Mouse (Mus musculus): Measurements from ENCODE around the gene Gpr85. TPM values are rescaled to one million over a fixed set of nuclear protein-coding genes. Genes with fewer than 3 reads are reported as not detected.

Gpr85 gene
- 4.9 and 5.9 TPM in 2 replicates for polyA plus RNA-seq (2016; fragmentation: Nextera tagmentation; extraction: Ambion mirVana)

GRCm38 (mm10) chr6:13839345-13840054 lies at the start of gene Gpr85:
Gene Gpr85 (minus strand): TSS chr6:13839942.
- Histone ChIP-seq H3K4me1 (peaks cover 21% of the 10 kb centered on the region), H3K36me3 (replicated peaks) (no peaks in the 10 kb centered on the region), H3K27ac (peak within 1 kb of the TSS; percentile 93), H3K4me3 (peak within 1 kb of the TSS; percentile 68), H3K27me3 (ENCODE audit: poor library complexity, severe bottlenecking) (peaks cover 21% of the 10 kb centered on the region), H3K9me3 (no peaks in the 10 kb centered on the region)
- peak; percentile 18 for DNase-seq (ENCODE audit: extremely low spot score, low spot score)
- WGBS: 49% methylated on average over 18 of the region's 18 CpGs

- H3K4me1 ChIP-seq: no peaks in the 10 kb centered on the region
- no peak overlapping the region for H3K4me3 ChIP-seq
- 87% methylated on average over 3 of the region's 3 CpGs for whole genome bisulfite sequencing
- no peak for DNase-seq (ENCODE audit: extremely low spot score, low spot score)
- H3K27ac ChIP-seq: no peak overlapping the region
- no peaks in the 10 kb centered on the region for H3K36me3 ChIP-seq (replicated peaks)
- no peaks in the 10 kb centered on the region for H3K27me3 ChIP-seq (ENCODE audit: poor library complexity, severe bottlenecking)
- no peaks in the 10 kb centered on the region for H3K9me3 ChIP-seq
These were observed 45.3 kb upstream of the Gpr85 start for GRCm38 (mm10) chr6:13884877-13885592.

- no peak for DNase-seq (ENCODE audit: extremely low spot score, low spot score)
- no peaks in the 10 kb centered on the region for H3K4me1 ChIP-seq
- H3K27ac ChIP-seq: no peak overlapping the region
- no peak overlapping the region for H3K4me3 ChIP-seq
- no peaks in the 10 kb centered on the region for H3K9me3 ChIP-seq
- H3K27me3 ChIP-seq (ENCODE audit: poor library complexity, severe bottlenecking): no peaks in the 10 kb centered on the region
- H3K36me3 ChIP-seq (replicated peaks): no peaks in the 10 kb centered on the region
These were observed 43.2 kb upstream of the Gpr85 start for GRCm38 (mm10) chr6:13882919-13883318.

GRCm38 (mm10) chr6:13873959-13874358 lies 34.2 kb upstream of the Gpr85 start:
- no peaks in the 10 kb centered on the region for H3K27me3 ChIP-seq (ENCODE audit: poor library complexity, severe bottlenecking)
- DNase-seq (ENCODE audit: extremely low spot score, low spot score): no peak
- H3K36me3 ChIP-seq (replicated peaks): no peaks in the 10 kb centered on the region
- peaks cover 12% of the 10 kb centered on the region for H3K4me1 ChIP-seq
- WGBS: 85% methylated on average over 2 of the region's 2 CpGs
- no peaks in the 10 kb centered on the region for H3K9me3 ChIP-seq
- no peak overlapping the region for H3K4me3 ChIP-seq
- no peak overlapping the region for H3K27ac ChIP-seq

- H3K36me3 ChIP-seq (replicated peaks): peaks cover 8% of the 10 kb centered on the region
- 90% methylated on average over 7 of the region's 7 CpGs for WGBS
- DNase-seq (ENCODE audit: extremely low spot score, low spot score): no peak
- peak overlapping the region; percentile 87; the same call in 1 of the 2 replicates for H3K27ac ChIP-seq
- H3K9me3 ChIP-seq: no peaks in the 10 kb centered on the region
- no peaks in the 10 kb centered on the region for H3K27me3 ChIP-seq (ENCODE audit: poor library complexity, severe bottlenecking)
- H3K4me3 ChIP-seq: peak overlapping the region; percentile 65
- H3K4me1 ChIP-seq: peaks cover 12% of the 10 kb centered on the region
These were observed 32.3 kb upstream of the Gpr85 start for GRCm38 (mm10) chr6:13872076-13872475.

- no peak for DNase-seq (ENCODE audit: extremely low spot score, low spot score)
- H3K27ac ChIP-seq: peak overlapping the region; percentile 87
- H3K4me3 ChIP-seq: peak overlapping the region; percentile 65
These were observed 31.9 kb upstream of the Gpr85 start for GRCm38 (mm10) chr6:13871625-13871958.

GRCm38 (mm10) chr6:13870919-13871624 lies 31.3 kb upstream of the Gpr85 start, which contains the start of gene 2610001J05Rik:
Gene 2610001J05Rik (minus strand): TSS chr6:13871518.
- Histone ChIP-seq H3K27me3 (ENCODE audit: poor library complexity, severe bottlenecking) (no peaks in the 10 kb centered on the region), H3K4me1 (peaks cover 12% of the 10 kb centered on the region), H3K27ac (peak within 1 kb of the TSS; percentile 87), H3K36me3 (replicated peaks) (peaks cover 8% of the 10 kb centered on the region), H3K9me3 (no peaks in the 10 kb centered on the region), H3K4me3 (peak within 1 kb of the TSS; percentile 65)
- WGBS: 2% methylated on average over 19 of the region's 19 CpGs
- DNase-seq (ENCODE audit: extremely low spot score, low spot score): peak; percentile 87

More at GRCm38 (mm10) chr6:13871625-13871958, 31.9 kb upstream of the Gpr85 start:
- Histone ChIP-seq H3K4me1 (peaks cover 12% of the 10 kb centered on the region), H3K9me3 (no peaks in the 10 kb centered on the region), H3K27me3 (ENCODE audit: poor library complexity, severe bottlenecking) (no peaks in the 10 kb centered on the region), H3K36me3 (replicated peaks) (peaks cover 8% of the 10 kb centered on the region)
- WGBS: 2% methylated on average over 7 of the region's 7 CpGs

- Histone ChIP-seq H3K9me3 (no peaks in the 10 kb centered on the region), H3K4me1 (peaks cover 12% of the 10 kb centered on the region), H3K36me3 (replicated peaks) (peaks cover 8% of the 10 kb centered on the region), H3K4me3 (peak overlapping the region; percentile 65), H3K27me3 (ENCODE audit: poor library complexity, severe bottlenecking) (no peaks in the 10 kb centered on the region), H3K27ac (peak overlapping the region; percentile 87)
- peak; percentile 35 for DNase-seq (ENCODE audit: extremely low spot score, low spot score)
- WGBS: 47% methylated on average over 12 of the region's 12 CpGs
These were observed 30.6 kb upstream of the Gpr85 start for GRCm38 (mm10) chr6:13870289-13870741.

GRCm38 (mm10) chr6:13860596-13860995 lies 20.9 kb upstream of the Gpr85 start:
- no peaks in the 10 kb centered on the region for H3K9me3 ChIP-seq
- H3K4me1 ChIP-seq: no peaks in the 10 kb centered on the region
- no peaks in the 10 kb centered on the region for H3K36me3 ChIP-seq (replicated peaks)
- WGBS: 81% methylated on average over 1 of the region's 1 CpGs
- no peaks in the 10 kb centered on the region for H3K27me3 ChIP-seq (ENCODE audit: poor library complexity, severe bottlenecking)
- no peak overlapping the region for H3K4me3 ChIP-seq
- no peak overlapping the region for H3K27ac ChIP-seq
- no peak for DNase-seq (ENCODE audit: extremely low spot score, low spot score)

- H3K27me3 ChIP-seq (ENCODE audit: poor library complexity, severe bottlenecking): no peaks in the 10 kb centered on the region
- H3K9me3 ChIP-seq: no peaks in the 10 kb centered on the region
- no peaks in the 10 kb centered on the region for H3K36me3 ChIP-seq (replicated peaks)
- H3K4me1 ChIP-seq: no peaks in the 10 kb centered on the region
- H3K27ac ChIP-seq: no peak overlapping the region
- DNase-seq (ENCODE audit: extremely low spot score, low spot score): no peak
- 84% methylated on average over 6 of the region's 6 CpGs for WGBS
- no peak overlapping the region for H3K4me3 ChIP-seq
These were observed 20.3 kb upstream of the Gpr85 start for GRCm38 (mm10) chr6:13859877-13860585.

GRCm38 (mm10) chr6:13854230-13854629 lies 14.5 kb upstream of the Gpr85 start:
- Histone ChIP-seq H3K27ac (no peak overlapping the region), H3K36me3 (replicated peaks) (no peaks in the 10 kb centered on the region), H3K4me1 (0 out of 2 replicates have a peak, but pooled peaks cover 3% of the 10 kb centered on the region), H3K9me3 (no peaks in the 10 kb centered on the region), H3K27me3 (ENCODE audit: poor library complexity, severe bottlenecking) (no peaks in the 10 kb centered on the region), H3K4me3 (peak overlapping the region; percentile 27)
- no peak for DNase-seq (ENCODE audit: extremely low spot score, low spot score)
- 14% methylated on average over 11 of the region's 11 CpGs for WGBS

- no peak overlapping the region for H3K27ac ChIP-seq
- H3K27me3 ChIP-seq (ENCODE audit: poor library complexity, severe bottlenecking): no peaks in the 10 kb centered on the region
- no peaks in the 10 kb centered on the region for H3K9me3 ChIP-seq
- DNase-seq (ENCODE audit: extremely low spot score, low spot score): no peak
- no peak overlapping the region for H3K4me3 ChIP-seq
- 0 out of 2 replicates have a peak, but pooled peaks cover 3% of the 10 kb centered on the region for H3K4me1 ChIP-seq
- WGBS: 69% methylated on average over 4 of the region's 4 CpGs
- H3K36me3 ChIP-seq (replicated peaks): no peaks in the 10 kb centered on the region
These were observed 13.5 kb upstream of the Gpr85 start for GRCm38 (mm10) chr6:13853244-13853643.
